Mouse (Mus musculus): ENCODE results near the gene Zfp867. TPM values are rescaled to one million over a fixed set of nuclear protein-coding genes. Genes with fewer than 3 reads are reported as not detected.
A peak's percentile ranks its signal among the peaks of the same experiment; 100 is the strongest.

Gene Zfp867
- 0.12 TPM in 1 of 2 replicates, not detected in the other for total RNA-seq (2012; rRNA removed)
- 1 to 10 TPM in 1 of 2 experiments, not detected in 1; 1.3 TPM for polyA plus RNA-seq (2012; ENCODE audit: insufficient read depth in 1 of 2, insufficient read length in 2 of 2, low read depth in 1 of 2, low replicate concordance in 2 of 2, missing spikeins in 1 of 2)

- Histone ChIP-seq H3K79me2 (ENCODE audit: control insufficient read depth, insufficient read depth, low read length, poor library complexity) (no peaks in the 10 kb centered on the region), H3K27ac (ENCODE audit: control insufficient read depth, low read depth, low read length) (no peak within 1 kb of the TSS), H3K4me1 (ENCODE audit: control insufficient read depth in 1 of 2, insufficient read depth in 2 of 2, low read length in 2 of 2) (peaks cover 0 to 3% of the 10 kb centered on the region in 2 experiments; a peak in 1 of 4 replicates), H3K9me3 (replicated peaks; ENCODE audit: insufficient read depth, low read length) (no peaks in the 10 kb centered on the region), H3K4me3 (ENCODE audit: control insufficient read depth in 1 of 2, insufficient read depth in 1 of 2, low read depth in 2 of 2, low read length in 2 of 2) (no peak within 1 kb of the TSS), H3K36me3 (ENCODE audit: control insufficient read depth in 1 of 2, insufficient read depth in 2 of 2, low read length in 2 of 2) (no peaks in the 10 kb centered on the region), H3K27me3 (ENCODE audit: control insufficient read depth in 1 of 2, insufficient read depth in 2 of 2, low read length in 2 of 2) (peaks cover 0 to 2% of the 10 kb centered on the region in 2 experiments; a peak in 2 of 4 replicates), H3K9ac (ENCODE audit: control insufficient read depth, low read depth, low read length, poor library complexity, severe bottlenecking) (no peak within 1 kb of the TSS)
- TF ChIP-seq MYB (IDR thresholded peaks at IDR 0.05; ENCODE audit: low read depth, low read length) (no peak), POLR2A (IDR thresholded peaks at IDR 0.05; ENCODE audit: control insufficient read depth in 1 of 2, insufficient read depth in 1 of 2, low read depth in 1 of 2, low read length in 2 of 2, poor library complexity in 1 of 2) (0 out of 4 replicates have a peak, but pooled peaks of 1 of the 2 experiments have one; percentile 31), USF2 (IDR thresholded peaks at IDR 0.05; ENCODE audit: borderline replicate concordance in 1 of 2, insufficient read depth in 1 of 2, low read depth in 1 of 2, low read length in 2 of 2) (no peak), UBTF (IDR thresholded peaks at IDR 0.05; ENCODE audit: borderline replicate concordance, insufficient read depth, low read depth, low read length) (no peak)
- DNase-seq (ENCODE audit: low read depth, low spot score) = no peak
Measured at GRCm38 (mm10) chr11:59472326-59472677, at the start of gene Zfp867. Gene Zfp867 (minus strand): TSS chr11:59472474.

GRCm38 (mm10) chr11:59519741-59520495, 47.6 kb upstream of the Zfp867 start:
- Histone ChIP-seq H3K4me3 (ENCODE audit: control insufficient read depth in 1 of 2, insufficient read depth in 1 of 2, low read depth in 2 of 2, low read length in 2 of 2) (no peak overlapping the region), H3K27me3 (ENCODE audit: control insufficient read depth in 1 of 2, insufficient read depth in 2 of 2, low read length in 2 of 2) (peaks cover 0 to 3% of the 10 kb centered on the region in 2 experiments; a peak in 1 of 4 replicates), H3K36me3 (ENCODE audit: control insufficient read depth in 1 of 2, insufficient read depth in 2 of 2, low read length in 2 of 2) (peaks cover 0 to 14% of the 10 kb centered on the region in 2 experiments; a peak in 2 of 4 replicates), H3K27ac (ENCODE audit: control insufficient read depth, low read depth, low read length) (no peak overlapping the region), H3K9me3 (replicated peaks; ENCODE audit: insufficient read depth, low read length) (no peaks in the 10 kb centered on the region), H3K4me1 (ENCODE audit: control insufficient read depth in 1 of 2, insufficient read depth in 2 of 2, low read length in 2 of 2) (peaks cover 0 to 16% of the 10 kb centered on the region in 2 experiments; a peak in 3 of 4 replicates), H3K79me2 (ENCODE audit: control insufficient read depth, insufficient read depth, low read length, poor library complexity) (no peaks in the 10 kb centered on the region), H3K9ac (ENCODE audit: control insufficient read depth, low read depth, low read length, poor library complexity, severe bottlenecking) (no peak overlapping the region)
- no peak for TF ChIP-seq MYB (IDR thresholded peaks at IDR 0.05; ENCODE audit: low read depth, low read length)
- no peak for TF ChIP-seq MAFK (IDR thresholded peaks at IDR 0.05; ENCODE audit: borderline replicate concordance, low read depth, low read length)
- no peak for TF ChIP-seq TCF12 (IDR thresholded peaks at IDR 0.05; ENCODE audit: low read depth, low read length)
- no peak for TF ChIP-seq USF1 (IDR thresholded peaks at IDR 0.05; ENCODE audit: low read depth, low read length)
- TF ChIP-seq ZKSCAN1 (IDR thresholded peaks at IDR 0.05; ENCODE audit: low read depth, low read length) = no peak
- no peak for TF ChIP-seq POLR2AphosphoS5 (IDR thresholded peaks at IDR 0.05; ENCODE audit: borderline replicate concordance, low read depth, low read length)
- no peak for TF ChIP-seq CHD2 (IDR thresholded peaks at IDR 0.05; ENCODE audit: low read length)
- TF ChIP-seq MEF2A (IDR thresholded peaks at IDR 0.05; ENCODE audit: extremely low read depth, insufficient replicate concordance, low read depth, low read length, poor library complexity, severe bottlenecking) = no peak
- TF ChIP-seq MXI1 (IDR thresholded peaks at IDR 0.05; ENCODE audit: low read depth, low read length) = no peak
- no peak for TF ChIP-seq TAL1 (IDR thresholded peaks at IDR 0.05; ENCODE audit: low read length)
- no peak for TF ChIP-seq RCOR1 (IDR thresholded peaks at IDR 0.05; ENCODE audit: low read depth, low read length)
- TF ChIP-seq ELF1 (IDR thresholded peaks at IDR 0.05; ENCODE audit: low read depth, low read length) = no peak
- no peak for TF ChIP-seq MAX (IDR thresholded peaks at IDR 0.05; ENCODE audit: low read length)
- no peak for TF ChIP-seq GATA1 (IDR thresholded peaks at IDR 0.05; ENCODE audit: low read depth, low read length)
- TF ChIP-seq EP300 (IDR thresholded peaks at IDR 0.05; ENCODE audit: low read depth in 1 of 2, low read length in 2 of 2) = no peak
- TF ChIP-seq ZC3H11A (IDR thresholded peaks at IDR 0.05; ENCODE audit: low read depth, low read length) = no peak
- TF ChIP-seq CTCF (IDR thresholded peaks at IDR 0.05 in 2 of 3, conservative IDR thresholded peaks at IDR 0.05 in 1 of 3; ENCODE audit: control insufficient read depth in 1 of 3, insufficient read depth in 1 of 3, low read depth in 2 of 3, low read length in 3 of 3, poor library complexity in 1 of 3, severe bottlenecking in 1 of 3) = no peak
- no peak for DNase-seq (ENCODE audit: low read depth, low spot score)

All from MEL (cell line).